Mouse (Mus musculus): ENCODE data around the gene Acap2. TPM values are rescaled to one million over a fixed set of nuclear protein-coding genes. Genes with fewer than 3 reads are reported as not detected.

Acap2 gene
- polyA plus RNA-seq, 1 experiment from 2014 or later: 26.3 TPM

DNA sequence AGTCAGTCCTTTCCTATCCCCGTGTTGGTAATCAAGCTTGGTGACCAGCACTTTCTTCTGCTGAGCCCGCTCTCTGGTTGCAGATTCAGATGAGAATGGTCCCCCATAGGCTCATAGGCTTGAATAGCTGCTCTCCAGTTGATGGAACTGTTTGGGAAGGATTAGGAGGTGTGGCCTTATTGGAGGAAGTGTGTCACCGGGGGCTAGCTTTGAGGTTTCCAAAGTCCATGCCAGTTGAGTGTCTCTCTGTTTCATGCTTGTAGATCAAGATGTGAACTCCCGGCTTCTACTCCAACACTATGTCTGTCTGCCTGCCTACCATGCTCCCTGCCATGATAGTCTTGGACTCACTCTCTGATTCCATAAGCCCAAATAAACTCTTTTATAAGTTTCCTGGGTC, 14.2 kb upstream of the Acap2 start:
- Histone ChIP-seq H3K4me2 (ENCODE audit: low read depth, low read length) (no peak overlapping the region), H3K27me3 (replicated peaks; ENCODE audit: control insufficient read depth, insufficient read depth, low read length) (no peaks in the 10 kb centered on the region), H3K9me3 (ENCODE audit: control insufficient read depth, low read length) (peaks cover 7% of the 10 kb centered on the region; the same call in 1 of the 2 replicates), H3K9ac (ENCODE audit: low read depth, low read length) (no peak overlapping the region), H3K4me1 (ENCODE audit: control insufficient read depth, insufficient read depth, low read length) (no peaks in the 10 kb centered on the region), H3K36me3 (ENCODE audit: control insufficient read depth, insufficient read depth, low read length) (no peaks in the 10 kb centered on the region), H3K27ac (replicated peaks; ENCODE audit: low read depth, low read length) (no peak overlapping the region), H3K4me3 (ENCODE audit: low read depth, low read length) (no peak overlapping the region)
- 93% methylated on average over 4 of the region's 4 CpGs for WGBS
- DNase-seq (ENCODE audit: low spot score) (no peak), ATAC-seq (ENCODE audit: low read depth) (no peak)

GRCm38 (mm10) chr16:31213463-31213862, 12.4 kb upstream of the Acap2 start:
- Histone ChIP-seq H3K9ac (ENCODE audit: low read depth, low read length) (no peak overlapping the region), H3K4me1 (ENCODE audit: control insufficient read depth, insufficient read depth, low read length) (no peaks in the 10 kb centered on the region), H3K27ac (replicated peaks; ENCODE audit: low read depth, low read length) (no peak overlapping the region), H3K4me3 (ENCODE audit: low read depth, low read length) (no peak overlapping the region), H3K4me2 (ENCODE audit: low read depth, low read length) (no peak overlapping the region), H3K36me3 (ENCODE audit: control insufficient read depth, insufficient read depth, low read length) (no peaks in the 10 kb centered on the region), H3K9me3 (ENCODE audit: control insufficient read depth, low read length) (peaks cover 7% of the 10 kb centered on the region; the same call in 1 of the 2 replicates), H3K27me3 (replicated peaks; ENCODE audit: control insufficient read depth, insufficient read depth, low read length) (no peaks in the 10 kb centered on the region)
- no peak for DNase-seq (ENCODE audit: low spot score)
- 82% methylated on average over 6 of the region's 6 CpGs for WGBS
- no peak for ATAC-seq (ENCODE audit: low read depth)

DNA sequence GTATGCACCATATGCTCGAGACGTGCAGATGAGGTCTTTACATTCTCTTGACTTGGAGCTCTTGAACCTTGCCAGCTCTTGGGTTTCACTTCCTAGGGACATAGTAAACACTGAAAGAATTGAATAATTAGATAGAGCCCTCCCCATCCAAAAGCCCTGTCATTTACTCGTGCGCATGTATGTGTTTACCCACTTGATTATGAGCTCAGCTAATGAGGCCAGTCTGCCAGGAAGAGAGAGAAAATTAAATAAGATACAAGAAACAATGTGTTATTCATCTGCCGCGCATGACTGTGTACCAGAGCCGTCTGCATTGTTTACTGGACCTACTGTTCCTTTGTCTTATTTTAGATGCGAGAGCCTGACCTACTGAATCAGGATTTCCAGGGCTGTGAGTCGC, 10.5 kb upstream of the Acap2 start:
- ATAC-seq (ENCODE audit: low read depth) (no peak), DNase-seq (ENCODE audit: low spot score) (no peak)
- Histone ChIP-seq H3K4me3 (ENCODE audit: low read depth, low read length) (no peak overlapping the region), H3K27ac (replicated peaks; ENCODE audit: low read depth, low read length) (no peak overlapping the region), H3K27me3 (replicated peaks; ENCODE audit: control insufficient read depth, insufficient read depth, low read length) (no peaks in the 10 kb centered on the region), H3K4me2 (ENCODE audit: low read depth, low read length) (no peak overlapping the region), H3K9me3 (ENCODE audit: control insufficient read depth, low read length) (peaks cover 7% of the 10 kb centered on the region; the same call in 1 of the 2 replicates), H3K9ac (ENCODE audit: low read depth, low read length) (no peak overlapping the region), H3K36me3 (ENCODE audit: control insufficient read depth, insufficient read depth, low read length) (no peaks in the 10 kb centered on the region), H3K4me1 (ENCODE audit: control insufficient read depth, insufficient read depth, low read length) (no peaks in the 10 kb centered on the region)
- WGBS: 71% methylated on average over 9 of the region's 9 CpGs

DNA sequence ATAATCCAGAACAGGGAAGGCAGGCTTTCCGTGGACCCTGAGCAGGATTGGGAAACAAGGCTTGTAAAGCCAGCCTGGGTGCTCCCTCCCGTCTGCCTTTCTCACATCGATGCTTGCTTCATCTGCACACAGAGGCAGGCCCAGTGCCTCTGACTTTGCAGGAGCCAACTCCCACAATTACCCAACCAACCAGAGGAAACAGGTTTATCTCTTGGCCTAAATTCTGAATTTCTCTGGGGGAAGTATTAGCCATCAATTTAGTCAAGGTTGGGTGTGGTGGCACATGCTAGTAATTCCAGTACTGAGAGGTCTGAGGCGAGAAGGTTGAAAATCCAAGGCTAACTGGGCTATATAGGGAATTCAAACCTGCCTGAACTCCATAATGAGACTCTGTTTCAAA, 9.4 kb upstream of the Acap2 start:
- H3K9ac ChIP-seq (ENCODE audit: low read depth, low read length): no peak overlapping the region
- no peak overlapping the region for H3K27ac ChIP-seq (replicated peaks; ENCODE audit: low read depth, low read length)
- DNase-seq (ENCODE audit: low spot score) (no peak), ATAC-seq (ENCODE audit: low read depth) (no peak)
- WGBS: 69% methylated on average over 4 of the region's 4 CpGs
- no peaks in the 10 kb centered on the region for H3K4me1 ChIP-seq (ENCODE audit: control insufficient read depth, insufficient read depth, low read length)
- H3K4me3 ChIP-seq (ENCODE audit: low read depth, low read length): no peak overlapping the region
- H3K36me3 ChIP-seq (ENCODE audit: control insufficient read depth, insufficient read depth, low read length): no peaks in the 10 kb centered on the region
- H3K4me2 ChIP-seq (ENCODE audit: low read depth, low read length): no peak overlapping the region
- peaks cover 4% of the 10 kb centered on the region; the same call in 1 of the 2 replicates for H3K9me3 ChIP-seq (ENCODE audit: control insufficient read depth, low read length)
- no peaks in the 10 kb centered on the region for H3K27me3 ChIP-seq (replicated peaks; ENCODE audit: control insufficient read depth, insufficient read depth, low read length)

DNA sequence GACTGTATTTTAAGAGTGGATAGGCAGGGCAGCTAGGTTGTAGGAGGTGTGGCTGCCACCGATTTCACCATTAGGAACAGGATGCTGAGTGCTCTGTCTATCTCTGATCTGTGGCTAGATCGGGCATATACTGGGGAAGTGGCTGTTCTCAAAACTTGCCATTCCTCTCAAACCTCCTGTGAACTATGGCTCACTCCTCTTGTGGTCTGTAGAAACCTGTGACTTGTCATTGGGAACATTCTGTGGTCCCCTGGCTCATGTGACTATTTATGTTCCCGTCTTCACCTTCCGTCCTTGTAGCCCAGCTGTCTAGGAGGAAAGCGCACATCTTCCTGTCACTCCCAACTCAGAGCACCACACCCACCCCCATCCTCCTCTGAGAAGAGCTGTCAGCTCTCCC, 8.9 kb upstream of the Acap2 start:
- H3K27ac ChIP-seq (replicated peaks; ENCODE audit: low read depth, low read length): no peak overlapping the region
- H3K9me3 ChIP-seq (ENCODE audit: control insufficient read depth, low read length): no peaks in the 10 kb centered on the region
- H3K4me3 ChIP-seq (ENCODE audit: low read depth, low read length): no peak overlapping the region
- H3K4me2 ChIP-seq (ENCODE audit: low read depth, low read length): no peak overlapping the region
- DNase-seq (ENCODE audit: low spot score) (no peak), ATAC-seq (ENCODE audit: low read depth) (no peak)
- H3K9ac ChIP-seq (ENCODE audit: low read depth, low read length): no peak overlapping the region
- H3K36me3 ChIP-seq (ENCODE audit: control insufficient read depth, insufficient read depth, low read length): no peaks in the 10 kb centered on the region
- no peaks in the 10 kb centered on the region for H3K4me1 ChIP-seq (ENCODE audit: control insufficient read depth, insufficient read depth, low read length)
- WGBS: 72% methylated on average over 5 of the region's 5 CpGs
- no peaks in the 10 kb centered on the region for H3K27me3 ChIP-seq (replicated peaks; ENCODE audit: control insufficient read depth, insufficient read depth, low read length)

- Histone ChIP-seq H3K9ac (ENCODE audit: low read depth, low read length) (no peak overlapping the region), H3K4me2 (ENCODE audit: low read depth, low read length) (no peak overlapping the region), H3K27ac (replicated peaks; ENCODE audit: low read depth, low read length) (no peak overlapping the region), H3K4me3 (ENCODE audit: low read depth, low read length) (no peak overlapping the region), H3K36me3 (ENCODE audit: control insufficient read depth, insufficient read depth, low read length) (no peaks in the 10 kb centered on the region), H3K9me3 (ENCODE audit: control insufficient read depth, low read length) (no peaks in the 10 kb centered on the region), H3K27me3 (replicated peaks; ENCODE audit: control insufficient read depth, insufficient read depth, low read length) (no peaks in the 10 kb centered on the region), H3K4me1 (ENCODE audit: control insufficient read depth, insufficient read depth, low read length) (peaks cover 4% of the 10 kb centered on the region; the same call in 1 of the 2 replicates)
- ATAC-seq (ENCODE audit: low read depth) (no peak), DNase-seq (ENCODE audit: low spot score) (no peak)
- WGBS: 84% methylated on average over 5 of the region's 7 CpGs
These were observed 4.7 kb upstream of the Acap2 start for GRCm38 (mm10) chr16:31205726-31206125.

GRCm38 (mm10) chr16:31205187-31205586, 4.1 kb upstream of the Acap2 start:
- no peaks in the 10 kb centered on the region for H3K27me3 ChIP-seq (replicated peaks; ENCODE audit: control insufficient read depth, insufficient read depth, low read length)
- no peak overlapping the region for H3K4me2 ChIP-seq (ENCODE audit: low read depth, low read length)
- H3K36me3 ChIP-seq (ENCODE audit: control insufficient read depth, insufficient read depth, low read length): no peaks in the 10 kb centered on the region
- H3K27ac ChIP-seq (replicated peaks; ENCODE audit: low read depth, low read length): no peak overlapping the region
- H3K4me3 ChIP-seq (ENCODE audit: low read depth, low read length): no peak overlapping the region
- H3K9me3 ChIP-seq (ENCODE audit: control insufficient read depth, low read length): no peaks in the 10 kb centered on the region
- ATAC-seq (ENCODE audit: low read depth) (no peak), DNase-seq (ENCODE audit: low spot score) (no peak)
- H3K9ac ChIP-seq (ENCODE audit: low read depth, low read length): no peak overlapping the region
- 86% methylated on average over 8 of the region's 8 CpGs for WGBS
- H3K4me1 ChIP-seq (ENCODE audit: control insufficient read depth, insufficient read depth, low read length): peaks cover 4% of the 10 kb centered on the region; the same call in 1 of the 2 replicates

- no peak for ATAC-seq (ENCODE audit: low read depth)
- H3K4me3 ChIP-seq (ENCODE audit: low read depth, low read length): no peak overlapping the region
- H3K4me2 ChIP-seq (ENCODE audit: low read depth, low read length): no peak overlapping the region
- H3K4me1 ChIP-seq (ENCODE audit: control insufficient read depth, insufficient read depth, low read length): peaks cover 8% of the 10 kb centered on the region; the same call in 1 of the 2 replicates
- 65% methylated on average over 1 of the region's 1 CpGs for WGBS
- H3K27ac ChIP-seq (replicated peaks; ENCODE audit: low read depth, low read length): no peak overlapping the region
- no peaks in the 10 kb centered on the region for H3K27me3 ChIP-seq (replicated peaks; ENCODE audit: control insufficient read depth, insufficient read depth, low read length)
- H3K36me3 ChIP-seq (ENCODE audit: control insufficient read depth, insufficient read depth, low read length): no peaks in the 10 kb centered on the region
- H3K9ac ChIP-seq (ENCODE audit: low read depth, low read length): no peak overlapping the region
- DNase-seq (ENCODE audit: low spot score): no peak
- H3K9me3 ChIP-seq (ENCODE audit: control insufficient read depth, low read length): no peaks in the 10 kb centered on the region
These were observed 3.2 kb upstream of the Acap2 start for GRCm38 (mm10) chr16:31204216-31204615.

GRCm38 (mm10) chr16:31201704-31202103, 659 bp upstream of the Acap2 start:
- DNase-seq (ENCODE audit: low spot score): no peak
- Histone ChIP-seq H3K9me3 (ENCODE audit: control insufficient read depth, low read length) (no peaks in the 10 kb centered on the region), H3K9ac (ENCODE audit: low read depth, low read length) (no peak overlapping the region), H3K4me1 (ENCODE audit: control insufficient read depth, insufficient read depth, low read length) (peaks cover 13% of the 10 kb centered on the region; the same call in 1 of the 2 replicates), H3K27me3 (replicated peaks; ENCODE audit: control insufficient read depth, insufficient read depth, low read length) (no peaks in the 10 kb centered on the region), H3K27ac (replicated peaks; ENCODE audit: low read depth, low read length) (peak overlapping the region; percentile 63), H3K4me2 (ENCODE audit: low read depth, low read length) (peak overlapping the region; percentile 83), H3K36me3 (ENCODE audit: control insufficient read depth, insufficient read depth, low read length) (no peaks in the 10 kb centered on the region), H3K4me3 (ENCODE audit: low read depth, low read length) (peak overlapping the region; percentile 94)
- ATAC-seq (ENCODE audit: low read depth): no peak
- 84% methylated on average over 2 of the region's 2 CpGs for WGBS
